ENCODE assay signal across 7 mouse cellular contexts in the genomic region with DNA sequence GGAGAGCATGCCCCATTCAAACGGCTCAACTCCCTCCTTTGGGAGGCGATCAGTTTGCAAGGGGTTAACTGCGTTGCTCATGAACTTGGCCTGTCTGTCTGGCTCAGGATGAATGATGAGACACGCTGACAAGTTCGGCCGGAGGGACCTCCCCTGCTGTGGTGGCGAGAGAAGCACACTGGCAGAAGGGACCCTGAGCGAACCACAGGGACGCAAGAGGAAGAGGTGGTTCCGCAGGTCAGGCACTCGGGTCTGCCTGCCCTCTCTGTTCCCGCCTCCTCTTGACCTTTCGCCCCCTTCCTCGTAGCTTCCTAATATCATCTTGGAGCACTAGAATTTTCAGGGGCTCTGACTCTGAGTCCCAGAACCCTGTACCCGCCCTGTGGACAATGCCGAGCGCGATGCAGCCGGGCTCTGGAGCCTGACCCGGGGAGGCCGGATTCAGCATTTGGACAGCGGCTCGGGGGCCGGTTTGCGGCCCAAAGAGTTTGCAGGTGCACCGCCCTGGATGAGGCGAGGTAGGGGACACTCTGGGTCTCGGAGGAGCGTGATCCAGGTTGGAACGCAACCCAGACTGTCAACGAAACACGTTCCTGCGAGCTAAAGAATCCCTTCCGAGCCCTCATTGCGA. TPM values are rescaled to one million over a fixed set of nuclear protein-coding genes. Genes with fewer than 3 reads are reported as not detected.
DNase-seq lines count a peak whose midpoint lies in the region; ATAC-seq and TF ChIP-seq lines count a peak whose summit lies in the region.

No protein-coding gene starts in this region.

- no peak for TF ChIP-seq CTCF in stomach, postnatal 0 days (IDR thresholded peaks at IDR 0.05; ENCODE audit: low read depth)

- no peak overlapping the region for H3K27ac ChIP-seq in intestine, embryonic 15.5 days
- no peak overlapping the region for H3K27ac ChIP-seq in stomach, postnatal 0 days (replicated peaks)

- under 1% methylated on average over 35 of the region's 35 CpGs for WGBS in intestine, embryonic 15.5 days
- WGBS in stomach, postnatal 0 days, result 2% methylated on average over 35 of the region's 35 CpGs

- H3K4me2 ChIP-seq in intestine, embryonic 15.5 days (replicated peaks), result no peak overlapping the region
- no peak overlapping the region for H3K4me2 ChIP-seq in stomach, postnatal 0 days (replicated peaks; ENCODE audit: low read depth)

- H3K4me1 ChIP-seq in megakaryocyte, embryonic 14.5 days, result peaks cover 27% of the 10 kb centered on the region
- peaks cover 10% of the 10 kb centered on the region for H3K4me1 ChIP-seq in intestine, embryonic 15.5 days (replicated peaks)
- no peaks in the 10 kb centered on the region for H3K4me1 ChIP-seq in stomach, postnatal 0 days (replicated peaks; ENCODE audit: control insufficient read depth, insufficient read depth)

- no peak for TF ChIP-seq EP300 in stomach, postnatal 0 days (optimal IDR thresholded peaks at IDR 0.05)

- H3K9ac ChIP-seq in intestine, embryonic 15.5 days, result no peak overlapping the region
- H3K9ac ChIP-seq in stomach, postnatal 0 days (ENCODE audit: low read length), result no peak overlapping the region

- H3K27me3 ChIP-seq in megakaryocyte, embryonic 14.5 days (replicated peaks), result peaks cover 96% of the 10 kb centered on the region
- peaks cover 95% of the 10 kb centered on the region for H3K27me3 ChIP-seq in intestine, embryonic 15.5 days (replicated peaks)
- H3K27me3 ChIP-seq in stomach, postnatal 0 days (ENCODE audit: control insufficient read depth, insufficient read depth, low read length), result peaks cover 51% of the 10 kb centered on the region

- H3K36me3 ChIP-seq in megakaryocyte, embryonic 14.5 days (replicated peaks; ENCODE audit: low read length), result no peaks in the 10 kb centered on the region
- H3K36me3 ChIP-seq in intestine, embryonic 15.5 days, result no peaks in the 10 kb centered on the region
- no peaks in the 10 kb centered on the region for H3K36me3 ChIP-seq in stomach, postnatal 0 days (ENCODE audit: control insufficient read depth, insufficient read depth, low read length)

- no peak for ATAC-seq in megakaryocyte, adult 5-6 weeks (ENCODE audit: poor library complexity, severe bottlenecking)
- peak; percentile 39; the same call in 1 of the 2 replicates for ATAC-seq in intestine, embryonic 15.5 days
- ATAC-seq in stomach, postnatal 0 days (ENCODE audit: low FRiP score, low TSS enrichment), result peak; percentile 25

- H3K4me3 ChIP-seq in megakaryocyte, embryonic 14.5 days (replicated peaks), result peak overlapping the region; percentile 50
- H3K4me3 ChIP-seq in intestine, embryonic 15.5 days (replicated peaks), result no peak overlapping the region
- peak overlapping the region; percentile 4; the same call in 1 of the 2 replicates for H3K4me3 ChIP-seq in stomach, postnatal 0 days (ENCODE audit: low read depth, low read length)

- 0 out of 2 replicates have a peak, but pooled peaks cover 3% of the 10 kb centered on the region for H3K9me3 ChIP-seq in megakaryocyte, embryonic 14.5 days
- no peaks in the 10 kb centered on the region for H3K9me3 ChIP-seq in intestine, embryonic 15.5 days
- H3K9me3 ChIP-seq in stomach, postnatal 0 days (ENCODE audit: control insufficient read depth, low read length), result no peaks in the 10 kb centered on the region

- DNase-seq in adrenal gland, postnatal 25 days, result peak; percentile 76
- DNase-seq in embryo, embryonic 10.5 days (ENCODE audit: low spot score), result peak; percentile 78
- peak; percentile 81 for DNase-seq in mesoderm, embryonic 11.5 days (ENCODE audit: low read depth, low spot score)
- peak; percentile 67 for DNase-seq in stomach, postnatal 0 days (ENCODE audit: low spot score)

RNA-seq across cellular contexts. Expression of a gene that starts 32.9 kb away (rescaled TPM):
- 10.2 and 32.6 TPM in 2 replicates for polyA plus RNA-seq in megakaryocyte, embryonic 14.5 days (2012; ENCODE audit: insufficient read depth, low replicate concordance)
- 18.9 and 26.5 TPM in 2 replicates for total RNA-seq in megakaryocyte, adult 5-6 weeks (2015)
- 61.2 and 71.9 TPM in 2 replicates for total RNA-seq in megakaryocyte, adult 5-6 weeks (2017)
- total RNA-seq in adrenal gland, postnatal 25 days (2021), result 61.6 and 81.1 TPM in 2 replicates
- polyA plus RNA-seq in intestine, embryonic 15.5 days (2015; fragmentation: Nextera tagmentation; extraction: Ambion mirVana), result 34.7 and 39.9 TPM in 2 replicates
- 13.9 and 18.5 TPM in 2 replicates for polyA plus RNA-seq in stomach, postnatal 0 days (2015; fragmentation: Nextera tagmentation; extraction: Ambion mirVana)
